Mouse (Mus musculus) stomach, embryonic 16.5 days (tissue): ENCODE data around the gene Osr1. TPM values are rescaled to one million over a fixed set of nuclear protein-coding genes. Genes with fewer than 3 reads are reported as not detected.
A peak's percentile ranks its signal among the peaks of the same experiment; 100 is the strongest.

Experiments used
- ATAC-seq: fragments of 200-750 bp; cut with Nextera tagmentation; 2 replicates; pipeline ENCODE4 v1.8.0; 2017; ENCODE audit warnings: moderate number of reproducible peaks, moderate TSS enrichment; ENCODE audit not compliant: insufficient read depth, low FRiP score
- H3K27ac ChIP-seq: fragments of 300-500 bp; sonication (generic); 2 replicates; pipeline ENCODE4 v1.5.1; 2014; ENCODE audit warnings: low read length
- H3K27me3 ChIP-seq: fragments of 300-500 bp; sonication (generic); 2 replicates; pipeline ENCODE4 v1.6.1; 2014; ENCODE audit warnings: low read length, control low read depth, mixed read lengths; ENCODE audit not compliant: control insufficient read depth, insufficient read depth
- H3K36me3 ChIP-seq: fragments of 300-500 bp; sonication (generic); 2 replicates; pipeline ENCODE4 v1.6.1; 2014; ENCODE audit warnings: low read length; ENCODE audit not compliant: control insufficient read depth, insufficient read depth
- H3K4me1 ChIP-seq: fragments of 300-500 bp; sonication (generic); 2 replicates; pipeline ENCODE4 v1.6.1; 2014; ENCODE audit warnings: low read length, control low read depth, mixed read lengths; ENCODE audit not compliant: control insufficient read depth, insufficient read depth
- H3K4me2 ChIP-seq: fragments of 300-500 bp; sonication (generic); 2 replicates; pipeline ENCODE4 v1.6.1; 2014; ENCODE audit warnings: low read depth, low read length, mixed read lengths
- H3K4me3 ChIP-seq: fragments of 300-500 bp; sonication (generic); replicated peaks from 2 replicates; pipeline ENCODE4 v1.5.1; 2014; ENCODE audit warnings: mild to moderate bottlenecking, low read length
- H3K9ac ChIP-seq: fragments of 300-500 bp; sonication (generic); 2 replicates; pipeline ENCODE4 v1.6.1; 2014; ENCODE audit warnings: low read length
- H3K9me3 ChIP-seq: fragments of 300-500 bp; sonication (generic); replicated peaks from 2 replicates; pipeline ENCODE4 v1.6.1; 2016; ENCODE audit warnings: low read length, control low read depth; ENCODE audit not compliant: control insufficient read depth
- WGBS: fragments of 180-500 bp; shearing (Covaris S2); extraction: QIAGEN DNeasy Blood & Tissue Kit; methylation state at CpG from one replicate; pipeline ENCODE4 v1.1.7; 2014; 5-methylcytosine and 5-hydroxymethylcytosine counted together
- polyA plus RNA-seq: library from polyadenylated mRNA; unstranded; fragments of >200 nt; fragmentation: Nextera tagmentation; extraction: Ambion mirVana; gene quantifications from 2 replicates; pipeline ENCODE4 v1.2.1, GENCODE M21; 2015

Gene Osr1
- polyA plus RNA-seq, 1 experiment from 2014 or later: 39.8 TPM

DNA sequence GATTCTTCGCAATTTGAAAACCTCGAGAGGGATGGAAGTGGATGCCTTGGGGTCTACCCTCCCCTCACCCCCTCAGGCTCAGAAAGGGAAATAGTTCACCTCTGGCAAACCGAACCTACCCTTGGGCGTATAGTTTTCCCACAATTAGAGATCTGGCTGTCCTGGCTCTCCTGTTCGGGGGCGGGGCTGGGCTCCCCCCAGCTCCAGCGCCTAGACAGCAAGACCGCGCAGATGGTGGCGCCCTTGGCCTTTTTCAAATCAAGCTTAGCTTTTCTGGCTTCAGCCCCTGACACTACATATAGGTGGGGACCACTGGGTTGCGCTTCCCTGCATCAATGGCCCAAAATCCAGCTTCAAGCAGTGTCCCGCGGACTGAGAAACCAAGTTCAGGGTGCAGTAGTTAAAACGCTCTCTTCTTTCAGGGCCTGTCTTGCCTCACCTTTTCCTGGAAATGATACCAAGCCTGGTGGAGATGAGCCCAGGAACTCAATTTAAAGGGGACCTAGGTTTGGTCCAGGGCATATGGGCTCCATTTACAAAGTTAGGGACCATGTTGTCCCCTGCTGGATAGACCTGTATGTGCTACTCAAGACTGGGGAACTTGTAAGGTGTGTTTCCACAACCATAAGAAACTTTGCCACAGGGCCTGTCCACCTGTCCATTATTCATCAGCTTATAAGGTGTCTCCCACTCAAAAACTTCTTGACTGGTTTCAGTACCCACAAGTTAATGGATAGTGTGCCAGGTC lies 12.5 kb downstream of the Osr1 start:
- Histone ChIP-seq H3K9ac (no peak overlapping the region), H3K27me3 (peaks cover 19% of the 10 kb centered on the region), H3K27ac (no peak overlapping the region), H3K4me1 (peaks cover 9% of the 10 kb centered on the region; the same call in 1 of the 2 replicates), H3K4me2 (no peak overlapping the region), H3K9me3 (no peaks in the 10 kb centered on the region), H3K36me3 (no peaks in the 10 kb centered on the region), H3K4me3 (no peak overlapping the region)
- ATAC-seq: no peak
- WGBS: 48% methylated on average over 14 of the region's 14 CpGs

DNA sequence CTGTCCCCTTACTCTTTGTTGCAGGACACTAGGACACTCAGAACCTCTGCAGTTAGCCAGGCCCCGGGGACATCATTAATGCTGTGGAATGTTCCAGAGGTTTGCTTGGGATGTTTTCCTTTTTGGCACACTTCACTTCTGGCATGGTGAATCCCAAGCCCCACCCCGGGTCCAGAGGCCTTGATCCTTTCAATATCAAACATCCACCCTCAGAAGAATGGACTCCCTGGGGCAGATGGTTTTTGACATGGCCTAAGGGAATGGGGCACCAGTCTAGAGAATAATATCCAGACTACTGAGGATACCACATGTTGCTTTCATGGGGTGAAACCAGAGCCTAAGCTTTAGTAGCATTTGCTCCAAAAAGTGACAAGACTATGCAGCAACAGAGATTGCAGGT lies 13.5 kb downstream of the Osr1 start:
- Histone ChIP-seq H3K4me2 (no peak overlapping the region), H3K27me3 (peaks cover 19% of the 10 kb centered on the region; the same call in 1 of the 2 replicates), H3K4me3 (no peak overlapping the region), H3K4me1 (peaks cover 9% of the 10 kb centered on the region; the same call in 1 of the 2 replicates), H3K9me3 (no peaks in the 10 kb centered on the region), H3K27ac (peak overlapping the region; percentile 18; the same call in 1 of the 2 replicates), H3K9ac (no peak overlapping the region), H3K36me3 (no peaks in the 10 kb centered on the region)
- WGBS: 26% methylated on average over 2 of the region's 2 CpGs
- ATAC-seq: no peak

DNA sequence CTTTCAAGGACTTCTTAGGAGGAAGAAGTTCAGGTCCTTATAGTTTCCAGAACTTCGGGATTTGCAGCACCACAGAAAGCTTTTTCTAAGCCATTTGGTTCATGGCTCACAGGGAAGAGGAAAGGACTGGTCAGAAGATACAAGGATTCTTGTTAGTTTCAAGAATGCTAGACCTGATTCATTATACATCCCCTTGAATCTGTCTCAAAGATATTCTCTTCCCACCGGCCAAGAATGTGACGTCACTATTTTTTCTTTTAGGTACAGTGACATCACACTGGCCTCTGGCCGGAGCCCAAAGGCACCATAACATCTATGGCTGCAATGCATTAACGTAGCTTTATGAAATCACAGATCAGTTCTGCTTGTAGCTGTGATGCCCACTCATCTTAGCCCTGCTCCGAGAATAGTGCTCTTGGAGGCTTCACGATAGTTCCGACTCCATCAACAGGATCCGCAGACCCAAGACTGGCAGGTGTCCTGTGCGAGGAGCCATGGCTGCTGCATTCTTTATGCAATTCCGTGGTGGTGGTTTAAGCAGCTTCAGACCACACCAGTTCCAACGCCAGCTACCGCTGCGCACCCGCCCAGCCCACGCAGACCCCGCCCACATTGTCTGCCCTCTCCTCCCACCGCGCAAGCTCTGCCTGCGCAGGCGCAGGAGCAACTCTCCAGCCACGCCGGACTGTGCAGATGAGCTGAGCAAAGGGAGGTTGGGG lies 14.6 kb downstream of the Osr1 start:
- H3K4me2 ChIP-seq: peak overlapping the region; percentile 82
- peaks cover 9% of the 10 kb centered on the region; the same call in 1 of the 2 replicates for H3K4me1 ChIP-seq
- peaks cover 10% of the 10 kb centered on the region; the same call in 1 of the 2 replicates for H3K27me3 ChIP-seq
- WGBS: 2% methylated on average over 23 of the region's 23 CpGs
- no peaks in the 10 kb centered on the region for H3K36me3 ChIP-seq
- peak overlapping the region; percentile 69 for H3K9ac ChIP-seq
- no peaks in the 10 kb centered on the region for H3K9me3 ChIP-seq
- peak; percentile 93 for ATAC-seq
- H3K4me3 ChIP-seq: peak overlapping the region; percentile 50
- peak overlapping the region; percentile 58 for H3K27ac ChIP-seq

DNA sequence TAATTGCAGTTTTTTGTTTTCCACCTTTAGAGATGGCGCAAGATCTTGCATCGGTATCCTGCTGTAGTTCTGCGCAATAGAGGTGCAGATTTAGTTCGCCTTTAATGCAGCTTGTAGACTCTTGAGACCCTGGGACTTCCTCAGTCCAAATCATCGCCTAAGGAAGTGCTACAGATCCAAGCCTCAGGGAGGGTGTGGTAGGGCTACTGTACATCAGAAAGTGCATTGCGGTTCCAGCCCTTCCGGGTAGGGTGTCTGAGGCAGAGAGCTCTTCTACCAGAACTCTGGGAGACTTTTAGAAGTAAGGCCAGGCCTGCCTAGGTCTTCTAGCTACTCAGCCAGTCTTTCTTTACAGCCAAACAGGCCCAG lies 15.2 kb downstream of the Osr1 start:
- Histone ChIP-seq H3K9ac (peak overlapping the region; percentile 69), H3K27ac (peak overlapping the region; percentile 58), H3K27me3 (peaks cover 7% of the 10 kb centered on the region; the same call in 1 of the 2 replicates), H3K4me3 (peak overlapping the region; percentile 50), H3K4me2 (peak overlapping the region; percentile 82), H3K9me3 (no peaks in the 10 kb centered on the region), H3K36me3 (no peaks in the 10 kb centered on the region), H3K4me1 (peaks cover 9% of the 10 kb centered on the region; the same call in 1 of the 2 replicates)
- WGBS: under 1% methylated on average over 7 of the region's 7 CpGs
- peak; percentile 67; the same call in 1 of the 2 replicates for ATAC-seq

DNA sequence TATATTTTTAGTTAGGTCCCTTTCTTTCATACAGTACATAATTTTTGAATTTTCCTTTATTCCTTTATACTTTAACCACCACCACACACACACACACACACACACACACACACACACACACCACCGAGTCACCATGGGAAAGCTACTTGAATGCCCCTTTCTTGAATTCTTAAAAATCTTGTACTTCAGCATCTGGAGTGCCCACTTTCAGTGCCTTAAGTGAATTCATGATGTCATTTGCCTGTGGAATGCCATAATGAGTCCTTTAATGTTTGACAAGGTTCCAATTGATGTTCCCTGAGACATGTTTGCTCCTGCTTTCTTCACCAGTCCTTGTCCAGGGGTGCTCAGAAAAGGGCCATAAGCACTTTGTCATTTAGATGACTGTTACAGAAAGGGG lies 17.8 kb downstream of the Osr1 start:
- 89% methylated on average over 1 of the region's 1 CpGs for WGBS
- Histone ChIP-seq H3K27me3 (no peaks in the 10 kb centered on the region), H3K4me3 (no peak overlapping the region), H3K4me2 (no peak overlapping the region), H3K27ac (no peak overlapping the region), H3K4me1 (peaks cover 6% of the 10 kb centered on the region; the same call in 1 of the 2 replicates), H3K9me3 (no peaks in the 10 kb centered on the region), H3K36me3 (no peaks in the 10 kb centered on the region), H3K9ac (no peak overlapping the region)
- ATAC-seq: no peak

DNA sequence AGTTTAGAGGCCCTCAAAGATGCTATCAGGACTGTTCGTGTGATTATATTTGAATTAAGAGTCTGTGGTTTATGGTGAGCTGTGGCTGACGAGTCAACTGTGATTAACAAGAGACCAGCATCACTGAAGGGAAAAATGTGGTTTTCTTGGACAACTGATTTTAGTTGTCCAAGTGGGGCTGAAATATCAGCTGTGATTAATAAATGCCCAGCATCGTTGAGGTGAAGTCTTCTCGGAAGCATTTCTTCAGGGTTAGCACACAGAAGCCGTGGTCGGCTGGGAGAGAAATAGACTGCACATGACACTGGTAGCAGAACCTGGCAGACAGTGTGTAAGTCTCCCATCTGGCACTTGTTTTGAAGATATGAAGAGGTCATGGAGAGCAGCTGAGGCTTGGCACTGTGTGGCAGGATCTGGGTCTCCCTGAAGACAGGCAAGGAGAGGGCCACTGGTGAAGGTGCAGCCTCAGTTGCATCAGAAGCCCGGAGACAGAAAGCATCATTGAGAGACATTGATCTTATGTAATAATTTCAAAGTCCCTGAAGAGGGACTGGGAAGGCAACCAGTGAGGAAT lies 19.7 kb downstream of the Osr1 start:
- no peak overlapping the region for H3K4me2 ChIP-seq
- H3K9ac ChIP-seq: no peak overlapping the region
- whole genome bisulfite sequencing: 81% methylated on average over 7 of the region's 7 CpGs
- H3K9me3 ChIP-seq: no peaks in the 10 kb centered on the region
- no peaks in the 10 kb centered on the region for H3K36me3 ChIP-seq
- no peak overlapping the region for H3K27ac ChIP-seq
- no peak for ATAC-seq
- H3K4me1 ChIP-seq: 0 out of 2 replicates have a peak, but pooled peaks cover 6% of the 10 kb centered on the region
- no peaks in the 10 kb centered on the region for H3K27me3 ChIP-seq
- H3K4me3 ChIP-seq: no peak overlapping the region

DNA sequence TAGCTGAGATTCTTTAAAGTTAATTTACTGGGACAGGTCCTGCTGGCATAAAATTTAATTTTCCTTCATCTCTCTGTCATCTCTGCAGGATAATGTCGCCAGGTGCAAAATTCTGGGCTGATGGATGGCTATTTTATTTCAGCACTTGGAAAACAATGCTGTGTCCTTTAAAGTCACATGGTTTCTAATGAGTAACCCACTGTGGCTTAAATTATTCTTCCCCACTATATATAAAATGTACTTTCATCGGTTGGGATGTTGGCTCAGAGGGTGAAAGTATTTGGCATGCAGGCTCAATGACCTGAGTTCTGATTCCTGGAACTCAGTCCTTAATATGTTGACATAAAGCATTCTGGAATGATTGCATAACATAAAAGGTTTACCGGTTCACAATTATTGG lies 21.2 kb downstream of the Osr1 start:
- no peaks in the 10 kb centered on the region for H3K9me3 ChIP-seq

DNA sequence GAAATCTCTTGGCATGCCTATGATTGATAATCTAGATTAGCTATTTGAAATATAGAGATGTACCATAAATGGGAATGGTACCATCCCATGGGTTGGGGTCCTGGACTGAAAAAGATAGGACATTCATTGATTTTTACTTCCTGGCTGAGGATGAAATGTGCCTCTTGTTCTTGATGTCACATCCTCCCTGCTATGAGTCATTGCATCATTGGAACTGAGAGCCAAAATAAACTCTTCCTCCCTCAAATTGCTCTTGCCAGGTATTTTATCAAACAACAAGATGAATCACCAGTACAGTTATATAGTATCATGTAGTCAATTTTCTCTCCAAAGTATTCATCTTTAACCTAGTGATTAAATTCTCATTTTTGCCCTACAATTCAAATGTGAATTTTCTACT lies 28.3 kb downstream of the Osr1 start:
- Histone ChIP-seq H3K9me3 (no peaks in the 10 kb centered on the region), H3K27me3 (no peaks in the 10 kb centered on the region)
- no peak for ATAC-seq

More for the DNA sequence above, 21.2 kb downstream of the Osr1 start:
- H3K4me3 ChIP-seq: no peak overlapping the region
- no peaks in the 10 kb centered on the region for H3K27me3 ChIP-seq
- no peaks in the 10 kb centered on the region for H3K4me1 ChIP-seq
- WGBS: 62% methylated on average over 3 of the region's 3 CpGs
- no peak overlapping the region for H3K27ac ChIP-seq
- no peak for ATAC-seq
- no peak overlapping the region for H3K9ac ChIP-seq
- no peaks in the 10 kb centered on the region for H3K36me3 ChIP-seq
- H3K4me2 ChIP-seq: no peak overlapping the region

More for the DNA sequence above, 28.3 kb downstream of the Osr1 start:
- Histone ChIP-seq H3K36me3 (no peaks in the 10 kb centered on the region), H3K27ac (no peak overlapping the region), H3K4me2 (no peak overlapping the region), H3K9ac (no peak overlapping the region), H3K4me3 (no peak overlapping the region), H3K4me1 (no peaks in the 10 kb centered on the region)
